Mouse (Mus musculus) brown adipose tissue, adult 24 weeks (tissue): ENCODE measurements at regions not wholly inside any gene's neighbourhood (a gene's known extent, or its start where the extent isn't known, plus 50 kb on each side); places are given as distances from the start of the nearest gene placed in this dataset.

Experiments
- H3K27ac ChIP-seq: fragments of 200-500 bp; replicated peaks from 2 replicates; pipeline ENCODE4 v1.5.1; 2012; ENCODE audit warnings: low read depth, mild to moderate bottlenecking, low read length
- H3K4me1 ChIP-seq: fragments of 200-500 bp; 2 replicates; pipeline ENCODE4 v1.6.1; 2012; ENCODE audit warnings: low read length, mixed read lengths; ENCODE audit not compliant: control insufficient read depth, insufficient read depth, insufficient read length
- H3K4me3 ChIP-seq: fragments of 200-500 bp; 2 replicates; pipeline ENCODE4 v1.5.1; 2012; ENCODE audit warnings: low read depth, mild to moderate bottlenecking, low read length, moderate library complexity; ENCODE audit not compliant: insufficient read depth

- H3K4me3 ChIP-seq = no peak overlapping the region
- peaks cover 3% of the 10 kb centered on the region for H3K4me1 ChIP-seq
- H3K27ac ChIP-seq = no peak overlapping the region
Measured at GRCm38 (mm10) chr5:72245382-72245781, 77.4 kb upstream of the Commd8 start.

GRCm38 (mm10) chr5:72244134-72244533 is 76.1 kb upstream of the Commd8 start:
- peak overlapping the region; percentile 27; the same call in 1 of the 2 replicates for H3K27ac ChIP-seq
- H3K4me1 ChIP-seq = peaks cover 6% of the 10 kb centered on the region

GRCm38 (mm10) chr5:72242981-72243380 is 75.0 kb upstream of the Commd8 start:
- H3K4me1 ChIP-seq = peaks cover 6% of the 10 kb centered on the region
- no peak overlapping the region for H3K27ac ChIP-seq
- no peak overlapping the region for H3K4me3 ChIP-seq

More at GRCm38 (mm10) chr5:72244134-72244533, 76.1 kb upstream of the Commd8 start:
- no peak overlapping the region for H3K4me3 ChIP-seq

- peaks cover 6% of the 10 kb centered on the region for H3K4me1 ChIP-seq
- H3K27ac ChIP-seq = peak overlapping the region; percentile 60
- H3K4me3 ChIP-seq = no peak overlapping the region
Measured at GRCm38 (mm10) chr5:72241451-72241850, 73.5 kb upstream of the Commd8 start.

DNA sequence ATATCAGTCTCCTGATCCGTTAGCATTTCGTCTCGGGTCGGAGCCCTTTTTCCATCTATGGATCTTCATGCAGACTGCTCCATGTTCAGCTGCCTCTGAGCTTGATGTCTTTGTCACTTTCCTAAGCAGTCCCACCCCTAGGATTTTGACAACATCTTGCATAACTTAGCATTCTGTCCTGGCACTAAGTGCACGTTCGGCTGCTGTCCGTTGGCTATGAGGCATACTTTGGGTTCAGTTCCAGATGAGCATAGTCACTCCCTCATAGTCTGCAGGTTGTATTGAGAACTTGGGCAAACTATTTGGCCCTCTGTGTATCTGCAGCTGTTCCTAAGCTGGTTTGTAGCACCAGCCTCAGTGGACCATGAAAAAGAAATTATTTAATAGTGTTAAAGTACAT is 72.3 kb upstream of the Commd8 start:
- H3K4me1 ChIP-seq = peaks cover 6% of the 10 kb centered on the region
- no peak overlapping the region for H3K4me3 ChIP-seq
- no peak overlapping the region; the same call in 1 of the 2 replicates for H3K27ac ChIP-seq

- Histone ChIP-seq H3K4me1 (peaks cover 6% of the 10 kb centered on the region), H3K4me3 (no peak overlapping the region), H3K27ac (no peak overlapping the region)
Measured at GRCm38 (mm10) chr5:72227002-72227401, 59.0 kb upstream of the Commd8 start.

DNA sequence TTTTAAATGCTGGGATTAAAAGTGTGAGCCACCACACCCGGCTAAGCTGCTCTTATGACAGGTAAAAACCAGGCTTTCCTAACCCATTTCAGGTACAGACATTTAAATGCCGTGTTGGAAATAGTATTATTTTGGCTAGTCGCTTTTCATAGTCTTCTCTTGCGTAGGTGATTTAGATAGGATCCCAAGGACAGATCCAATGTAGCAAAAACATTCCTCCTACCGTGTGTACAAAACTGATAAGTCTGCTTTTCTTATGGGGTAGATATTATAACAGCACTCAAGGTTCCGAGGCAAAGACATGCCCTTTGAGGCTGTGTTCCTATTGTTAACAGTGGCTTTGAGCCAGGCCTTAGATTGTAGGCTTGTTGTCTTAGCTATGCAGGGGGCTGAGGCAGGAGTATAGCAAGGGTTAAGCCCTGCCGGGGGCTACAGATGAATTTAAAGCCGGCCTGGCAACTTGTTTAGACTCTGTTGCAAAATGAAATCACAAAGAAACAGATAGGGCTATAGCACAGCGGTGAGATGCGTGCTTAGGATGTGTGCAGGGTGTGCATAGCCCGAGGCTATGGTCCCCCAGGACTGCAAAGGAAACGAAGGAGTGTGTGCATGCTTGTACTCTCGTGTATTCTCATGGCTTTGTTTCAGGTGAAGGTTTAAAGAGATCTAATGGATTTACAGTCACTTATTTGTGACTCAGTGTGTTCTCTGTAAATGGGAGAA is 57.7 kb upstream of the Commd8 start:
- Histone ChIP-seq H3K4me3 (no peak overlapping the region), H3K27ac (no peak overlapping the region), H3K4me1 (peaks cover 6% of the 10 kb centered on the region)

GRCm38 (mm10) chr5:72225056-72225455 is 57.1 kb upstream of the Commd8 start:
- H3K4me1 ChIP-seq = peaks cover 6% of the 10 kb centered on the region
- H3K4me3 ChIP-seq = no peak overlapping the region
- no peak overlapping the region for H3K27ac ChIP-seq

GRCm38 (mm10) chr5:72224551-72224966 is 56.6 kb upstream of the Commd8 start:
- Histone ChIP-seq H3K27ac (0 out of 2 replicates have a peak overlapping the region, but pooled peaks have one; percentile 1), H3K4me3 (no peak overlapping the region), H3K4me1 (peaks cover 9% of the 10 kb centered on the region)

GRCm38 (mm10) chr5:72222902-72223301 is 54.9 kb upstream of the Commd8 start:
- Histone ChIP-seq H3K4me3 (no peak overlapping the region), H3K27ac (no peak overlapping the region), H3K4me1 (peaks cover 10% of the 10 kb centered on the region)

- no peak overlapping the region for H3K4me3 ChIP-seq
- no peak overlapping the region for H3K27ac ChIP-seq
- peaks cover 11% of the 10 kb centered on the region for H3K4me1 ChIP-seq
Measured at GRCm38 (mm10) chr5:72219697-72220096, 51.7 kb upstream of the Commd8 start.

GRCm38 (mm10) chr5:72219248-72219647 is 51.3 kb upstream of the Commd8 start:
- H3K4me3 ChIP-seq = no peak overlapping the region
- peaks cover 8% of the 10 kb centered on the region for H3K4me1 ChIP-seq
- H3K27ac ChIP-seq = no peak overlapping the region
